Mouse (Mus musculus) stomach, postnatal 0 days (tissue): ENCODE data around the gene Olfr1441.

Source experiments
- CTCF ChIP-seq: IDR thresholded peaks from 2 replicates; pipeline ENCODE4 v1.5.1; 2016; ENCODE audit warnings: antibody characterized with exemption, low read depth, mild to moderate bottlenecking, moderate library complexity
- EP300 ChIP-seq: optimal IDR thresholded peaks from 2 replicates; pipeline ENCODE3; 2016; ENCODE audit warnings: antibody characterized with exemption

- no peak for TF ChIP-seq EP300
- TF ChIP-seq CTCF = no peak
Observed at GRCm38 (mm10) chr19:12442560-12442959, 25.3 kb downstream of the Olfr1441 start.
